Mouse (Mus musculus) retina, postnatal 7 days (tissue): Measurements from ENCODE around the gene Pkn2.

Source experiments
- DNase-seq: peaks from one replicate; pipeline ENCODE4 v3.0.0-alpha.2; 2012; ENCODE audit warnings: low read depth, low spot score

Gene Pkn2

DNA sequence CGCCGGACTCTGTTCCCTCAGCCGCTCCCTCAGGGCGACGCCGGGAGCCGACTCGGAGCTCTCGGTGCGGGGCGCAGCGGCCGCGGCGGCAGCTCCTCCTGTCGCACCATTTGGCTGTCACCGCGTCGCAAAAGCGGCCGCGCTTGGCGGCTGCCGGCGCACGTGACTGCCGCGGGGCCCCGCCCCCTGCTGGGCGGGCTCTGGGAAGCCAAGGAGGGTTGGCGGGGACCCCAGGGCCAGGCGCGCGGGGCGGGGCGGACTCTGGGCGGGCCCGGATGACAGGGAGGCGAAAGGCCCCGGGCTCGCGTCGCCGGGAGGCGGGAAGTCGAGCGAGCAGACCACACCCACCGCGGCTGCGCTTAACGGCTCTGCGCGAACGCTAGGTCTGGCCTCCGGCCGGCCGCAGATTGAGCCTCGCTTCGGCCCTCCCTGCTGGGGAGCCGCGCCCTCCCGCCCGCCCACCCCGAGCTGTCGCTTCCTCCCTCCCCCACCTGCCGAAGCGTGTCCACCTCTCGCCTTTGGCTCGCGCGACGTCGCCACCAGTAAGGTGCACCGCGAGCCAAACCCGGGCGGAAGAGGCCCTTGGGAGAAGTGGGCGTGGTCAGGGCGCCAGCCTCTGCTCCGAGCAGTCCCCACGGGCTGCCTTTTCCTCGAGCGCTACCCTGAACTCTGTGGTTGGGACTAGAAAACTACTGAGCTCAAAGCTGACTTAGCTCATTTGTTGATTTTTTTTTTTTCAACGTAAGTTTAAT is at the start of gene Pkn2:
Pkn2 (minus strand) TSS at position 133 of the 752 bp plus-strand sequence.
- DNase-seq, result peak; percentile 99

DNA sequence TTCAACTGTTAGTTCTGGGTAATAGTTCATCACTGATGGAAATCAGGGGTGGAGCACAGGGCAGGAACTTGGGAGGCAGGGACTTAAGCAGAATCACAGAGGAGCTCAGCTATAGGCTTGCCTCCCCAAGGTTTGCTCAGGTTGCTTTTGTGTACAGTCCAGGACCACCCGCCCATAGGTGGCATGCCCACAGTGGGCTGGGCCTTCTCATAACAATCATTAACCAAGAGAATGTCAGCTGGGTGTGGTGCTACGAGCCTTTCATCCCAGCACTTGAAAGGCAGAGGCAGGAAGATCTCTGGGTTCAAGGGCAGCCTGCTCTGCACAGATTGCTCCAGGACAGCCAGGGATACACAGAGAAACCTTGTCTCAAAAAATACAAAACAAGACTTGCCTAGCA is 48.1 kb upstream of the Pkn2 start:
- no peak for DNase-seq

DNA sequence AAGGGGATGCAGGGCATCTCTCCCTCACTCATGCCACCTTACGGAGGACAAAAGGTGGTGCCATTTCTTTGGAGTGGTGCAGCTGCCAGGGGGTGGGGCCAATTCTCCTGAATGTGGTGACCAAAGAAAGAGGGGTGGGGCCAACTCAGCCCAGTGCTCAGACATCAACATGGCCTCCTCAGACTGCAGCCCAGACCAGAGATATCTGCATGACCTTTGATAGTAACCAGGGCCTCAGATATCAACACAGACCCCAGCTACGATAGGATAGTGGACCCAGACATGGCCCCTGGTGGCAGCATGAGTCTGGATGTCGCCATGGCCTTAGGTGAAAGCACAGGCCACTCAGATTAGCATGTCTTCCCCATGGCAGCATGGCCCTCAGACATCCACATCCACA is 45.5 kb upstream of the Pkn2 start:
- DNase-seq, result no peak

DNA sequence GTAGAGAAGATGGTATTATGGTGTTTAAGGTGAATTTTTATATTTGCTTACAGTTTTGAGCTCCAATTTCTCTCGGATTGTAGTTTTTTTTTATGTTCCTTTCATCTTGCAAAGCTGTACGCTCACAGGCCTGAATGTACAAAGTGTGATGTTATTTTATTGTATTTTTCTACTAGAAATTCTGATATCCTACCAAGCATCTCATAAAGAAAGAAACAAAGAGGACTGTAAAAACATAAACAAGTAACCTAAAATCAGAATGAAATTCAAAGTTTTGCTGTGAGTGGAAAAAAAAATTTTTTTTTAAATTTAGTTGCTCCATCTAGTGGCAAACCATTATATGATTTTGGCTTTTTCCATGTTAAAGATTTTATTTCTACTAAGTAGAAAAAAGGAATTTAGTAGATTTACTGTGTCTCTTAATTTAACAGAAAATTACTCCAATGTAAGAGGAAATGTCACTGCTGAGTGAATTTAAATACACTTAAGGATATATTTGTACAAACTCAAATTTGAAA is 43.1 kb upstream of the Pkn2 start:
- no peak for DNase-seq

DNA sequence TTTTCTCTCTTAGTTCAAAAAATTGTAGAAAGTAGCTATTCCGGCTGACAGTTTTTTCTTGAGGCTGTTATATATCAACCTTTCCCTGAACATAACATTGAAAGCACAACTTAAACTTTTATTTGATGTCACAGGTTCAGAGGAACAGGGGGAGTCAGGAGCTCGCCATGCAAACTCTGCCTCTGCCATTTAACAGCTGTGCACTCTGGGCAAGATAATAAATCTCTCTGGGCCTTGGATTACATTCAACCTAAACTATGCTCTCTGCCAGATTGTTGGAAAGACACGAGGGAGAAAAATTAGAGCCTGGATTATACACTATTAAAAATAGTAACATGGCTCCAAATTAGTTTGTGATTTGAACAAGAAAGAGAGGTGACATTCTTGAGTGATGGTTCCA is 37.3 kb upstream of the Pkn2 start:
- no peak for DNase-seq

DNA sequence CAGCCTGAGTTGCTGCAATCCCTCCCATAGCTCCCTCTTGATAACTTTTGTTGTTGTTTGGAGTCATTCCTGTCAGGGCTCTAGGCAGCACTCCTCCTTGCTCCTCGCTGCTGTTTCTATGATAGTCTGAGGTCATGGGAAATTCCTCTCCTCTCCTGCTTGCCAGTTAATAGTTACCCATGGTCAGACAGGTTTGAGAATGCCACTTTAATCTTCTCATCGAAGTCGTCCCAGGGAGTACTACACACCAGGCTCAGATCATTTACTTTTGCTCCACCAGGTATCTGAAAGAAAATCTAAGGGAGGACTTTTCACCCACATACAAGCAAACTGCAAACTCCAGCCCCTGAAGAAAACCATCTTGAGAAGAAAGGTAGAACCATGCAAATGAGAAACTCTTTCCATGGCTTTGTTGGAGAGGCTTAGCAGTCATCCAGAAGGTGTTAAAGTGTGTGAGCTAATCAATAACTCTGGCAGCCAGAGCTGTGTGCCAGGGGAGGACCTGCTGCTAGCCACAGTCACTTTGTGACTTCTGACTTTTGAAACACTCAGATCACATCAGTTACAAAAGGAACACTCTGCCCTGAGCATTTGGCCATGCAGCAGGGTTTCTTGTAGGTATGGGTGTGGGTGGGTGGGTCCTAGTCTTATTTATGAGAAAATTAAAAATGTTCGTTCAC is 36.1 kb upstream of the Pkn2 start:
- DNase-seq, result no peak

DNA sequence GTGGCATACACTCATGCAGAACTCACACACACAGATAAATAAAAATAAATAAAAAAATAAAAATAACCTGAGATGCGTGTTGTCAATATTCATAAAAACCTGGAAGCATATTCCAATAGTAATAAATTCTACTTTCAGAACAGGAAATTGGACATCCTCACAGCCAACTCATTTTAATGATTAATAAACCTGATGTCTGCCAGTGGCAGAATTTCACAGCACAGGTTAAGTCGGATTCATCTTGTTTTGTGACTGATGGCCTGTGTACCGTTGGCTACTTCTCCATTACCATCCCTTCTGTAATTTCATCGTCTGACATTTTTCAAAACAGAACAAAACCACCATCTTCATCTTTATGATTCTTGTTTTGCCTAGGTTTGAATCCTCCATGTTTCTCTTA is 35.4 kb upstream of the Pkn2 start:
- no peak for DNase-seq

DNA sequence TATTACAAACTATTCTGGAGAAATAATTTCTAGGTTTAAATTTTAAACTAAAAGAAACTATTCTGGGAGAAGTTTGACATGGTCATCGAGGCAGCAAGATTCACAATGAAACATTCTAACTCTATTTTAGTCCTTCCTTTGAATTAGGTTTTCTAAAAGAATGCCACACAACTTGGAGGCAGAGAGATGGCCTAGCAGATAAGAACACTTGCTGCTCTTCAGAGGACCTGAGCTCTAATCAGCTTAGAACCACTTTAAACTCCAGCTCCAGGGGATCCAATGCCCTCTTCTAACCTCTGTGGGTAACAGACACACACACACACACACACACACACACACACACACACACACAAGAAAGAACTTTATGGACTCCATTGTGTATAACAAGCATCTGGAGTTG is 31.5 kb upstream of the Pkn2 start:
- no peak for DNase-seq

DNA sequence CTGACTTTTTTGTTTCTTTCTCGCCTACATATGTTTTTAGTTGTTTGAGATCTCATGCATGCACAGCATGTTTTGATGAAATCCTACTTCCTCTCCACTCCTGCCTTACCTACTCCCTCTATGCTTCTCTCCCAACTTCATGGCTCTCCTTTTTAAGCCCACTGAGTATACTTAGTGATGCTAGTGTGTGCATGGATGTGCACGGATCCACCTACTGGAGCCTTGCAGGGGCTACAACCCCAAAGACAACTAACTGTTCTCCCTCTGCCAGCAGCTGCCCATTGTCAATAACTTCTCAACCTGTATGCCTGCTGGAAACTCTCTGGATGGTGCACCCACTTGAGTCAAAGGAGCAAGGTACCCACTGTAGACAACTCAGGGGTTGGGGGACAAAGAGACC is 17.9 kb upstream of the Pkn2 start:
- DNase-seq, result no peak

DNA sequence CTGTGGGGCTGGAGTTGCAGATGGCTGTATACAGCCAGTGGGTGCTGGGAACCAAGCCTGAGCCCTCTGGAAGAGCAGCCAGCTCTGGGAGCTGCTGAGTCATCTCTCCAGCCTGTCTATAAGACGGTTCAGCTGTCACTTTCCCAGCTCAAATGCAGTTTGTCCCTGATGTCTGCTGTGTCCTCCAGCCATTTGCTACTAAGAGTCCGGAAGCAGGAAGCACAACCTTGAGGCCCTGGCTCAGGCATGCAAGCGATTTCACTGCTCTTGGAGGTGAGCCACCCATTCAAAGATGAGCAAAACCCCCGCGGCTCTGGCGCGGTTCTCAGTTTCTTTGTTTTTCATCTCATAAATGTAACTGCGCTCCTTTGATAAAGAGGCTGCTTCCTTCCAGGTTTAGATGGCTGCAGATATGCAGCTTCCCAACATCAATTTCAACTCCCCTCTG is 17.2 kb upstream of the Pkn2 start:
- no peak for DNase-seq

DNA sequence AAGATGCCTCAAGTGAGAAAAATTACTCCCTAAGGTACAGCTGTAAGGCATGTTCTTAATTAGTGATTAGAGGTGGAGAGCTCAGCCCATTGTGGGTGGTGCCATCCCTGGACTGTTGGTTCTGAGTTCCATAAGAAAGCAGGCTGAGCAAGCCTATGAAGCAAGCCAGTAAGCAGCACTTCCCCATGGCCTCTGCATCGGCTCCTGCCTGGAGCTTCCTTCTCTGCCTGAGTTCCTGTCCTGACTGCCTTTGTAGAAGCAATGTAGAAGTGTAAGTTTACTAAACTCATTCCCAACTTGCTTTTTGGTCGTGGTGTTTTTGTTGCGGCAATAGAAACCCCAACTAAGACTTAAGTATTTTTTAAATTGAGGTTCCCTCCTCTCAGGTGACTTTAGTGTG is 8.6 kb upstream of the Pkn2 start:
- no peak for DNase-seq

DNA sequence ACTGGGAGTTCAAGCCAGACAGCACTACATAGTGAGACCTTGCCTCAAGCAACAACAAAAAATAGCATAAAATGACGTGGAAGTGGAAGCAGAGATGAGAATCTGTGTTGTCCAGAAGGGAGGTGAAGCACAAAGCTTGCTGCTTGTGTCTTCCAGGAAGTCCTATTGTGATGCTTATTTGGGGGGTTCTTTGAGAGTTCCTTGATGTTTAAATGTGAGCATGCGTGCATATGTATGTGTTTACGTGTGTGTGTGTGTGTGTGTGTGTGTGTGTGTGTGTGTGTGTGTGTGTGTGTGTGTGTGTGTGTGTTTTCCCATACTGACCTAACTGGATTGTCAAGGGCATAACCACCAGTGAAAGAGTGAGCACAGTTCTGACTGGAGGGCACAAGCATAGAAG is 5.2 kb upstream of the Pkn2 start:
- no peak for DNase-seq

DNA sequence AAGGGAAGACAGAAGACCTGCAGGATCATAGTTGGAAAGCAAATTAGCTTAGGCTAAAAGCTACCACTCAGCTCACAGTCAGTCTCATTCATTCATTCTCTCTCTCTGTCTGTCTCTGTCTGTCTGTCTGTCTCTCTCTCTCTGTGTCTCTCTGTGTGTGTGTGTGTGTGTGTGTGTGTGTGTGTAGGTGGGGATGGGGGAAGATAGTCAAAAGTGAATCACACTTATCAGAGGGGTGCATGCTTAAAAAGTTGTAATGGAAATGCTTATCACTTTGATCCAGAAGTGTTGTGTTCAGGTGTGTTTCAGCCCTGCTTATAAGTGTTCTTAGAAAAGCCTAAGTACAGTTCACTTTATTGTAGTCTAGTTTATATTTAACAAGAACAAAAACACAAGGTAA is 2.8 kb upstream of the Pkn2 start:
- no peak for DNase-seq

DNA sequence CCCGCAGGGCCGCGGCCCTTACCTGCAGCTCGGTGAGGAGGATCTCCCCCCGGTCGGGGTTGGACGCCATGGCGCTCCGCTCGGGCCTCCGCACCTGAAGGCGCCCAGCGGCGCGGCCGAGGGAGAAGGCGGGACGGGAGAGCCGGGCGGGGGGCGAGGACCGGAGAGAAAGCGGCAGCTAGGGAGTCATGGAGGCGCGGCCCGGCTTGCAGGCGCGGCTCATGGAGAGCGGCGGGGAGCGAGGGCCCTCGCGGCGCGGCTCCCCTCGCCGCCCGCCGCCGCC is 274 bp downstream of the Pkn2 start:
- no peak for DNase-seq

DNA sequence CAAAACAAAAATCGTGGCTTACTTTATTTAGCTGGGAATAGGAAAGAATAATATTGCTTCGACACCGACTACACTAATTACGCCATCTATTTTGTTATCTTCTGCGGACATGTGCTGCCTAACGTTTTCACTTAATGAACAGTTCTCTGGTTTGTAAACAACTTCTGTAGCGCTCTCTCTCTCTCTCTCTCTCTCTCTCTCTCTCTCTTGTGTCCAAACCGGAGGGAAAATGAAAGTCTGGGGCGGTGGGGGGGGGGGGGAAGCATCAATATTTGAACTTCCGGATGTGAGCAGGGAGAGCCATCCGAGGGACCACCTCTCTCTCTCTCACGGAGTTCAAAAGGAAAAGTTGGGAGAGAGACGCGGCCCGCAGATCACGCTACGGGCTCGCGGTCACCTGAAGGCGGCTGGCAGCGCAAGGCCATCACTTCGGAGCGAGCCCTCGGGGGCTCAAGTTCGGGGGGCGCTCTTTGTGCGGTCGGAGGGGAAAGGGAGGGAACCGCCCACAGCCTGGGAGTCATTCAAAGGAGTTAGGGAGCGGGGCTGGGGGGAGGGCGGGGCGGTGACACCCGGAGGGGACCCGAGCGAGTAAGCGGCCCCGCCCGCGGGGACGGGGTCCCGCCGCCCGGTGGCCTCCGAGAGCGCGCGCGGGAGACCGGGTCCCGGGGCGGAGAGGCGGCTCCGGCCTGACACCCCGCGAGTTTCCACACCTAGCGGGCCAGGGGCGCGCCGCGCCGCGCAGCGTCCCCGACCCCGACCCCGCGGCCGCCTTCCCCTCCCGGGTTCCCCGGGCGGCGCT is 815 bp downstream of the Pkn2 start:
- DNase-seq, result peak; percentile 21

DNA sequence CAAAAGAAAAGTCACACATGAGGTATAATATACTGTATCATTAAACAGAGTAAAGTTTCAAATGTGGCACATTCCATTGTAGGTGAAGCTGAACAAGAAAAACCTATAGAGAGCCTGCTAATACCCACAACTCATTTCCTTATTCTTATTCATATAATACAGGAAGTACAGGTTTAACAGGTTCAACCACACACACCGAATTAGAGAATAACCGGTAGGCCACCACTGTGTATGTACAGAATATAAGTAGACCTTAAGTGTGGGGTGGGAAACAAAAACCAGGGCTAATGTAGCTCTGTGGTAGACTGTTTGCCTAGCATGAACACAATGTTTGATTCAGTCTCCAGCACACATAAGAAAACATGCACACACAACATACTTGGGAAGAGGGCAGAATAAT is 18.6 kb downstream of the Pkn2 start:
- no peak for DNase-seq

DNA sequence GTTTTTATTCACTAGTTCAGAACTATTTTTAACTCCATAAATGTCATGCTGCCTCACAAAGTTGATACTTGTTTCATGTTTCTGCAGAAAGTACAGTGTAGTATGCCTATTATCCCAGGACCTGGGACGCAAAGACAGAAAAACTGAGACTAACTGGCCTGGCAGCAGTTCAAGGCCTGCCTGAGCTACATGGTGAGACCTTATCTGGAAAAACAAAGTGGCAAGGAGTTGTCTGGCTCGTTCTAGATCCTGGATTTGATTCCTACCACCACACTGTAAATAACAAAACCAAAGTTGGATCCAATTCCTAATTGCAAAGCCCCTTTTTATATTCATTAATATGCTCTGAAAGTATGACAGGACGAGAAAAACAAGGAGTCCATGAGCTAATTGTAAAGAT is 25.0 kb downstream of the Pkn2 start:
- no peak for DNase-seq

DNA sequence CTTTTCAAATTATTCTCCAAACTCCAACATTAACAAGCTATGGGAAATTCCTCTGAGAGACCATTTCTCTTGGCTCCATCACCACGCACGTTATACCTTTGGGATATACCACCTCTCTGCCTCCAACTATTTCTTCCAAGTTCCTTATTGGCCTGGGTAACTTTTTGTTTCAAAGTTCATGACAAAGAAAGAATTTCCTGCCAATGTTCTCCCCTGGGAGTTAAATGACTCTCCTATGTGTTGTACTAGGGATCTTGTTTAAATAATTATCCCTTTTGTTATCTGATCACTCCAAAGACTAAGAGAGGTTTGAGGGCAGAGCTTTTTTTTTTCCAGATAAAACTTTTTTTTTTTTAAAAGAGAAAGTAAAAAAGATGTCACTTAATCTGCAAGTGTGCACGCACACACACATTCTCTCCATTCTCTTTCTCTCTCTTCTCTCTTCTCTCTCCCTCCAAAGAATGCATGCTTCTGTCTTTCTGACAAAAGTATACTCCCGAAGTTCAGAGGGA is 25.8 kb downstream of the Pkn2 start:
- no peak for DNase-seq

DNA sequence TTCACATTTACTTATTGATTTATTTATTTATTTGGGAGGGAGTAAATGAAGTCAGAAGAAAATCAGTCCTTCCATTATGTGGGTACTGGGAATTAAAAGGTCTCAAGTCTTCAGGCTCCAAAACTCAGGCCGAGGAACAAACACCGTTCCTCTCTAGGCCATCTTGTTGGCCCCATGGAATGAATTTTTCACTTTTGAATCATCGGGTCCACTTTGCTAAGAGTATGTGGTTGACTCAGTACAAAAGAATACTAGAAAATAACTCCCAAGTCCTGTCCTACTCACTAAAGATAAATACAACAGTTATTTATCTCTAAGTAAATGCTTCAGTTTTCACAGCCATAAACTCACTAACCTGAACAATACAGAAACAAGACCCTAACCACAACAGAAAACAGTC is 28.9 kb downstream of the Pkn2 start:
- DNase-seq, result no peak

DNA sequence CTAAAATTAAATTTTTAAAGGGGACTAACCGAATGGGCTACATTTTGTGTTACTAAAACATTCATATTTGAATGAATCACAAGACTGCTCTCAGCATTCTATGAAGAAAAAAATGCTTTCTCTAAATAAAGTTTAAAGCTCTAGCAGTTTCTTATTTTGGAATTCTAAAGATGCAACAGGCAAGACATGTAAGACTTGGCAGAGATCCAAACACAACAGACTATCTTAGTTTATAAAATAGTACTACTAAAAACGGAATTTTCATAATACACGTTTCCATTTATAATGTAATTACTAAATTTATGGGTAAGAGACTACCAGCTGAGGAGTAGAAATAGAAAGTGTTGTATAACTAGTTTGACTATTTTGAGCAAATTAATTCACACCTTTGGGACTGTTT is 30.2 kb downstream of the Pkn2 start:
- no peak for DNase-seq

DNA sequence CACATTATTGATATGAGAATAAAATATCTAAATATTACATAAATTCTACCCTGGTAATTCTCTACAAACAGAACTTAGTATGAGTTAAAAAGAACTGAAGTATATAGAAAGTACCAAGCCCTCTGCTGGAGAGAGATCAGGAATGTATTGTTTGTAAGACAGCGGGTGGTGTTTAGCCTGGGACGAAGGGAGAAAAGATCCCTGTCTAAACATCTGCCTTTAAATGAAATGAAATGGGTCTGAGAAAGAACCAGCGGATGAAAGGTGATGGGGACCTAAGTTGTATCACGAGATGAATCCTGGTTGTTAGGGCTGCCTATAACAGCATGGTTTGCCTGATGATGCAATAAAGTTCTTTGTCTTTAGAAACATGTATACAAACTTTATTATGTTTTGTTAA is 41.8 kb downstream of the Pkn2 start:
- no peak for DNase-seq

DNA sequence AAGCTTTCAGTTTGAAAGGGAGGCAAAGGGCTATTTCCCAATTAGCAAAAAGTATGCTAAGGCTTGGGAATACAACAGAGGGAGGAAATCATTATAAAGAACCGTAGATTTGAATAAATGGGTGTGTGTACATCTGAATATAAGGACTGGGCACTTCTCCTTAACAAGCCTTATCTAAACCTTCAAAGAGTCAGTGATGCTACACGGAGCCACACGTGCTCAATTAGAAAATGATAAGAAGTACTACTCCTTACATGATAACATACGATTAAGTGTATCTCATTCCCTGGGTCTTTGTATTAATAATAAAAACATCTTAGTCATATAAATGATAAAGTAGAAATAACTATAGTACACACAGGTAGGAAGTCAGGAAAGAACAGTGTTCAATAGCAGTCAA is 47.0 kb downstream of the Pkn2 start:
- DNase-seq, result no peak

DNA sequence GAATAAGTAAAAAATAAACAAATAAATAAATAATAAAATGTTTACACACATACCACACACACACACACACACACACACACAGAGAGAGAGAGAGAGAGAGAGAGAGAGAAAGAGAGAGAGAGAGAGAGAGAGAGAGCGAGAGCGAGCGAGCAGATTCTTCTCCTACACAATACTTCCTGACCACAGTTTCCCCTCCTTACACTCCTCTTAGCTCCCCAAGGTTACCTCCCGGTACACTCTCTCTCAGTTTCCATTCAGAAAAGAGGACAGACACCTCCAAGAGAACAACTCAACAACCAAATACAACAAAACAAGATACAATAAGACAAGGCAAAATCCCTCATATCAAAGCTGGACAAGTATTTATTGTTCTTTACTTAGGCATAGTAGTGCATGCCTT is 47.8 kb downstream of the Pkn2 start:
- DNase-seq, result no peak
